Mouse (Mus musculus) heart, embryonic 14.5 days (tissue): ENCODE data around the gene Casr. TPM values are rescaled to one million over a fixed set of nuclear protein-coding genes. Genes with fewer than 3 reads are reported as not detected.

ENCODE experiments used
- ATAC-seq: fragments of 200-750 bp; cut with Nextera tagmentation; 2 replicates; pipeline ENCODE4 v1.8.0; 2017; ENCODE audit warnings: low read depth, moderate TSS enrichment; ENCODE audit not compliant: insufficient number of reproducible peaks, insufficient read depth, low FRiP score
- H3K27ac ChIP-seq, 2 experiments: fragments of 200-500 bp in 1 of 2; fragments of 300-500 bp in 1 of 2; sonication (generic) in 1 of 2; replicated peaks in 1 of 2; 2 replicates each; pipeline ENCODE4 v1.5.1; 2012 to 2014; ENCODE audit warnings: low read depth in 2 of 2, low read length in 2 of 2, control low read depth in 1 of 2, mild to moderate bottlenecking in 1 of 2, mixed read lengths in 1 of 2; ENCODE audit not compliant: control insufficient read depth in 1 of 2, insufficient read depth in 1 of 2
- H3K27me3 ChIP-seq: fragments of 300-500 bp; sonication (generic); 2 replicates; pipeline ENCODE4 v1.6.1; 2014; ENCODE audit warnings: mild to moderate bottlenecking, low read length, control low read depth; ENCODE audit not compliant: control insufficient read depth, insufficient read depth
- H3K36me3 ChIP-seq: fragments of 300-500 bp; sonication (generic); 2 replicates; pipeline ENCODE4 v1.6.1; 2014; ENCODE audit warnings: mild to moderate bottlenecking, control low read depth, low read length, mixed read lengths; ENCODE audit not compliant: control insufficient read depth, insufficient read depth
- H3K4me1 ChIP-seq, 2 experiments: fragments of 200-500 bp in 1 of 2; fragments of 300-500 bp in 1 of 2; sonication (generic) in 1 of 2; 2 replicates each; pipeline ENCODE4 v1.6.1; 2012 to 2014; ENCODE audit warnings: low read length in 2 of 2, control low read depth in 1 of 2, mixed read lengths in 1 of 2; ENCODE audit not compliant: control insufficient read depth in 2 of 2, insufficient read depth in 2 of 2
- H3K4me2 ChIP-seq: fragments of 300-500 bp; sonication (generic); 2 replicates; pipeline ENCODE4 v1.6.1; 2014; ENCODE audit warnings: mild to moderate bottlenecking, low read length
- H3K4me3 ChIP-seq, 2 experiments: fragments of 200-500 bp in 1 of 2; fragments of 300-500 bp in 1 of 2; sonication (generic) in 1 of 2; 2 replicates each; pipeline ENCODE4 v1.5.1; 2012 to 2014; ENCODE audit warnings: low read length in 2 of 2, mild to moderate bottlenecking in 2 of 2, control low read depth in 1 of 2, low read depth in 1 of 2, moderate library complexity in 1 of 2; ENCODE audit not compliant: control insufficient read depth in 1 of 2, insufficient read depth in 1 of 2
- H3K9ac ChIP-seq: fragments of 300-500 bp; sonication (generic); 2 replicates; pipeline ENCODE4 v1.6.1; 2014; ENCODE audit warnings: mild to moderate bottlenecking, low read length
- H3K9me3 ChIP-seq: fragments of 300-500 bp; sonication (generic); 2 replicates; pipeline ENCODE4 v1.6.1; 2016; ENCODE audit warnings: low read length, control low read depth; ENCODE audit not compliant: control insufficient read depth
- WGBS: fragments of 180-500 bp; shearing (Covaris S2); extraction: QIAGEN DNeasy Blood & Tissue Kit; methylation state at CpG from one replicate; pipeline ENCODE4 v1.1.7; 2014; 5-methylcytosine and 5-hydroxymethylcytosine counted together
- polyA plus RNA-seq: library from polyadenylated mRNA; unstranded; fragments of >200 nt; fragmentation: Nextera tagmentation; extraction: Ambion mirVana; gene quantifications from 2 replicates; pipeline ENCODE4 v1.2.1, GENCODE M21; 2014

Casr gene
- polyA plus RNA-seq, 1 experiment from 2014 or later: not detected

GRCm38 (mm10) chr16:36532981-36533687, 28.8 kb downstream of the Casr start:
- 55% methylated on average over 11 of the region's 11 CpGs for WGBS
- Histone ChIP-seq H3K4me3 (no peak overlapping the region), H3K27ac (no peak overlapping the region), H3K4me2 (no peak overlapping the region), H3K9me3 (no peaks in the 10 kb centered on the region), H3K4me1 (peaks cover 0 to 6% of the 10 kb centered on the region in 2 experiments; a peak in 1 of 4 replicates), H3K27me3 (no peaks in the 10 kb centered on the region), H3K9ac (no peak overlapping the region), H3K36me3 (no peaks in the 10 kb centered on the region)
- no peak for ATAC-seq

DNA sequence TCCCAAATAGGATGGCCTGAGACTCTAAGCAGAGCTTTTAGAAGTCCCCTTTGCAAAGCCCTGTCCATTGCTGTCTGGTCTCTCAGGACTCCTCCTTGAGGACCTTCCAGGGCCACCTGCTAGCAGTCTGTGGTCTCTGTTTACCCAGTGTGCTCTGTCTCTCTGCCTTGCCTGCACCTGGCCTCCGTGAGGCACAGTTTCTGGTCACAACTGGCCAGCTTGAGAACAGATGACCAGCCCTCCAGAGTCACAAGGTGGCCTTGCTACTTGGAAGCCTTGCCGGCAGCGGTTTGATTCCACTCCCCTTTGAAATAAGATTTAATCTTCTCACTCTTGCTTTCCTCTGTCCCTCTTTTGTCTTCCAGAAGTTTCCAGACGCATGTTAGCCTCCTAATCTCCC, 29.9 kb downstream of the Casr start:
- no peak for ATAC-seq
- peaks cover 0 to 6% of the 10 kb centered on the region in 2 experiments; a peak in 1 of 4 replicates for H3K4me1 ChIP-seq
- WGBS: 44% methylated on average over 4 of the region's 4 CpGs
- no peak overlapping the region for H3K9ac ChIP-seq
- no peaks in the 10 kb centered on the region for H3K27me3 ChIP-seq
- H3K36me3 ChIP-seq: no peaks in the 10 kb centered on the region
- H3K27ac ChIP-seq: no peak overlapping the region
- no peak overlapping the region for H3K4me2 ChIP-seq
- no peak overlapping the region for H3K4me3 ChIP-seq
- H3K9me3 ChIP-seq: no peaks in the 10 kb centered on the region

- H3K27me3 ChIP-seq: no peaks in the 10 kb centered on the region
- H3K27ac ChIP-seq: no peak overlapping the region
- WGBS: 64% methylated on average over 5 of the region's 5 CpGs
- H3K4me3 ChIP-seq: no peak overlapping the region
- no peak for ATAC-seq
- H3K36me3 ChIP-seq: no peaks in the 10 kb centered on the region
- peaks cover 0 to 6% of the 10 kb centered on the region in 2 experiments; a peak in 1 of 4 replicates for H3K4me1 ChIP-seq
- no peaks in the 10 kb centered on the region for H3K9me3 ChIP-seq
- H3K4me2 ChIP-seq: no peak overlapping the region
- H3K9ac ChIP-seq: no peak overlapping the region
Observed at GRCm38 (mm10) chr16:36531630-36532029, 30.3 kb downstream of the Casr start.

DNA sequence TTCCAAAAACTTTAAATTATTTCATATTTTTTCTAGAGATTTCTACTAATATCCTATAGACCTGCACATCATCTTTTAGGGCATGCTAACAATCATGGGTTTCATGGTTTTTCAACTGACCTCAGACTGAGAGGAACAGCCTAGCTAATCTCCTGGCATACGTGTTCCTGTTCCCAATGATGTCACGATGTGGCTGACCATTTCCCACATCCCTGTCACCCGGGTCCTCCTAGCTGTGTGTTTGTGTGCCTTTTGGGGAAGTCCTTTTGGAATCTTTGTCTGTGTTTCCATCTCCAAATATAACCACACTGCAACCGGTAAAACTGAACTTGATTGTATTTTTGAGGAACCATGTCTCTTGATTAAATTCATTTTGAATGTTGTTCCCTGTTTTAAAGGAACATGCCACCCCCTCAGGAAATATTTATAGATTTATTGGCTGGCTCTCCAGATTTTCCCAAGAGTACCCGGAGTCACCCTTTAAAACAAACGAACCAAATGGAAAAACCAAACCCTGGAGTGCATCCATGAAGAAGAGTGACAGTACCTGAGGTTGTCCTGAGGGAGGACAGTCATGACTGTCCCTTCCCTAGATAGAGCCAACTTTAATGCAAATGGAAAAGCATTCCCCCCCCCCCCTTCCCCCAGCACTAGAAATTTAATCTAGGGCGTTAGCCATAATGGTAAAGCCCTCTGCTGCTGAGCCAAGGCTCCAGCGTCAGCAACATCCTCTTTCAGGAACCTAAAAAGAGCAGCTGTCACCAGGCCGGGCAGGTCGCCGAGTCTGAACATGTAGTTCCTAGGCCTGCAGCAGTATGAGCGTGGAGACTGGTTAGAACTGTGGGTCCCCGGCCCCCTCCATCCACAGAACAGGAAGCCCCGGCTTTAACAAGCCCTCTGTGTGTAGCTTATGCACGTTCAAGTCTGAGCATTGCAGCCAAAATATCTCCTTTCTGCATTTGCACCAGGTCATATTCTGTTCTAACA, 31.1 kb downstream of the Casr start:
- no peak for ATAC-seq
- H3K4me1 ChIP-seq: peaks cover 0 to 6% of the 10 kb centered on the region in 2 experiments; a peak in 1 of 4 replicates
- H3K9ac ChIP-seq: no peak overlapping the region
- no peaks in the 10 kb centered on the region for H3K9me3 ChIP-seq
- whole genome bisulfite sequencing: 57% methylated on average over 15 of the region's 15 CpGs
- H3K36me3 ChIP-seq: no peaks in the 10 kb centered on the region
- H3K27me3 ChIP-seq: no peaks in the 10 kb centered on the region
- H3K4me2 ChIP-seq: no peak overlapping the region
- H3K27ac ChIP-seq: no peak overlapping the region
- no peak overlapping the region for H3K4me3 ChIP-seq

DNA sequence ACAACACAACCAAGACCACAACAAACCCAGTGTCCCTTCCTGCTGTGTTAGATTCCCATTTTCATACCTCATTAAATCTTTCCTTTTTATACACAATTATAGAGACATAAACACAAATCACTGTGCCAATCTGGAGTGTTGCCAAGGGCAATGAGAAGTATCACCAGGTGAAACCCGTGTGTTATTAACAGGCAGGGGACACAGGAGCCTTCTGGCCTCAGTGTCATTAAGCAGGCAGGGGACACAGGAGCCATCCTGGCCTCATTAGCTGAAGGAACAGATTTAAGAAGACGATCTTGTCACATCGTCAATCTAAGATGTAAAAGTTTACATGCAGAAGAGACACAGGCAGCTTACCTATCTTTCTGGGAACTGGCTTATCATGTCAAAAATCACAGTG, 33.1 kb downstream of the Casr start:
- no peak overlapping the region for H3K27ac ChIP-seq
- WGBS: 76% methylated on average over 3 of the region's 3 CpGs
- H3K36me3 ChIP-seq: no peaks in the 10 kb centered on the region
- no peak overlapping the region for H3K9ac ChIP-seq
- no peaks in the 10 kb centered on the region for H3K27me3 ChIP-seq
- no peak overlapping the region for H3K4me3 ChIP-seq
- ATAC-seq: no peak
- H3K9me3 ChIP-seq: no peaks in the 10 kb centered on the region
- H3K4me1 ChIP-seq: peaks cover 0 to 6% of the 10 kb centered on the region in 2 experiments; a peak in 1 of 4 replicates
- no peak overlapping the region for H3K4me2 ChIP-seq

DNA sequence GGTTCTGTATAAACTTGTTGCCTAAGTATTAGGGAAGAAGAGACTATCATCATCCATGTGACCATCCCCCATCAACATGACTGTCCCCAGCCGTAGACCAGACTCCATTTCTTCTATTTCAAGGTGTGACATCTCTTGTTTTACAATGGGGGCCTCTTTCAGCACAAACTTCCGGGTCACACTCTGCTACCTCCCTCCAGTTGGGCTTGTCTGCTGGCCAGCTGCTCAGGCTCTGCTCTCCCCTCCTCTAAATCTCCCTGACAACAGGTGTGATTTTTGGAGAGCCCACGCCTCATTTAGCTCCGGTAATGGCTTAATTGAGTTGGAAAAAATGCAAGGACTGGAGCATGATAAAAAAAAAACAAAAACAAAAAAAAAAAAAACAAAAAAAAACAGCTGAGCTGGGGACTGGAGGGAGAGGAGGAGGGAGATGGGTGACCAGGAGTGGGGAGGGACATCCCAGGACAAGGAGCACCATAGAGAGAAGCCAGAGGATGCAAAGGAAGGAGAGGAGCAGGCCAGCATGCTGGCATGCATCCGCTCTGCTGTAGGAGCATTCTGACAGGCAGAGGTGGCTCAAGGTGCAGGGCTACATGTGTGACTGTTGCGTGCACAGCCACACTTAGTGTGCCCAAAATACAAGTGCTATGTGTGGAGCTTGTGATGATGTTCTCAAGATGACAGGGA, 35.2 kb downstream of the Casr start:
- no peak for ATAC-seq
- H3K9ac ChIP-seq: no peak overlapping the region
- no peak overlapping the region for H3K27ac ChIP-seq
- 50% methylated on average over 6 of the region's 6 CpGs for WGBS
- H3K9me3 ChIP-seq: no peaks in the 10 kb centered on the region
- no peak overlapping the region for H3K4me2 ChIP-seq
- H3K4me3 ChIP-seq: no peak overlapping the region
- no peaks in the 10 kb centered on the region for H3K27me3 ChIP-seq
- peaks cover 0 to 4% of the 10 kb centered on the region in 2 experiments; a peak in 1 of 4 replicates for H3K4me1 ChIP-seq
- H3K36me3 ChIP-seq: no peaks in the 10 kb centered on the region

- no peak overlapping the region for H3K27ac ChIP-seq
- WGBS: 74% methylated on average over 5 of the region's 5 CpGs
- no peak overlapping the region for H3K9ac ChIP-seq
- no peaks in the 10 kb centered on the region for H3K27me3 ChIP-seq
- no peaks in the 10 kb centered on the region for H3K4me1 ChIP-seq
- no peaks in the 10 kb centered on the region for H3K9me3 ChIP-seq
- no peak overlapping the region for H3K4me2 ChIP-seq
- no peak overlapping the region for H3K4me3 ChIP-seq
- H3K36me3 ChIP-seq: no peaks in the 10 kb centered on the region
- no peak for ATAC-seq
Observed at GRCm38 (mm10) chr16:36523095-36523494, 38.8 kb downstream of the Casr start.
